Mouse (Mus musculus) embryonic facial prominence, embryonic 12.5 days (tissue): ENCODE results near the gene Rbm33. TPM values are rescaled to one million over a fixed set of nuclear protein-coding genes. Genes with fewer than 3 reads are reported as not detected.

Experiments used
- ATAC-seq: fragments of 200-750 bp; cut with Nextera tagmentation; 2 replicates; pipeline ENCODE4 v1.8.0; 2017; ENCODE audit not compliant: insufficient number of reproducible peaks, insufficient read depth, low FRiP score, low TSS enrichment
- H3K27ac ChIP-seq: fragments of 300-500 bp; sonication (generic); 2 replicates; pipeline ENCODE4 v1.5.1; 2016; ENCODE audit warnings: mild to moderate bottlenecking
- H3K27me3 ChIP-seq: fragments of 300-500 bp; sonication (generic); 2 replicates; pipeline ENCODE4 v1.6.1; 2016; ENCODE audit warnings: mild to moderate bottlenecking, moderate library complexity
- H3K36me3 ChIP-seq: fragments of 300-500 bp; sonication (generic); 2 replicates; pipeline ENCODE4 v1.6.1; 2016; ENCODE audit warnings: mild to moderate bottlenecking
- H3K4me1 ChIP-seq: fragments of 300-500 bp; sonication (generic); 2 replicates; pipeline ENCODE4 v1.6.1; 2016
- H3K4me2 ChIP-seq: fragments of 300-500 bp; sonication (generic); replicated peaks from 2 replicates; pipeline ENCODE4 v1.6.1; 2016; ENCODE audit warnings: mild to moderate bottlenecking, moderate library complexity
- H3K4me3 ChIP-seq: fragments of 300-500 bp; sonication (generic); 2 replicates; pipeline ENCODE4 v1.5.1; 2016; ENCODE audit warnings: mild to moderate bottlenecking
- H3K9ac ChIP-seq: fragments of 300-500 bp; sonication (generic); 2 replicates; pipeline ENCODE4 v1.6.1; 2016; ENCODE audit warnings: mild to moderate bottlenecking, moderate library complexity
- H3K9me3 ChIP-seq: fragments of 300-500 bp; sonication (generic); 2 replicates; pipeline ENCODE4 v1.6.1; 2016; ENCODE audit warnings: mild to moderate bottlenecking, moderate library complexity
- WGBS: fragments of 180-500 bp; shearing (Covaris S2); methylation state at CpG from one replicate; pipeline ENCODE4 v1.1.7; 2016; 5-methylcytosine and 5-hydroxymethylcytosine counted together
- polyA plus RNA-seq: library from polyadenylated mRNA; unstranded; fragments of >200 nt; fragmentation: Nextera tagmentation; extraction: Ambion mirVana; gene quantifications from 2 replicates; pipeline ENCODE4 v1.2.1, GENCODE M21; 2016

Gene Rbm33
- polyA plus RNA-seq, 1 experiment from 2014 or later, result 17.6 TPM

DNA sequence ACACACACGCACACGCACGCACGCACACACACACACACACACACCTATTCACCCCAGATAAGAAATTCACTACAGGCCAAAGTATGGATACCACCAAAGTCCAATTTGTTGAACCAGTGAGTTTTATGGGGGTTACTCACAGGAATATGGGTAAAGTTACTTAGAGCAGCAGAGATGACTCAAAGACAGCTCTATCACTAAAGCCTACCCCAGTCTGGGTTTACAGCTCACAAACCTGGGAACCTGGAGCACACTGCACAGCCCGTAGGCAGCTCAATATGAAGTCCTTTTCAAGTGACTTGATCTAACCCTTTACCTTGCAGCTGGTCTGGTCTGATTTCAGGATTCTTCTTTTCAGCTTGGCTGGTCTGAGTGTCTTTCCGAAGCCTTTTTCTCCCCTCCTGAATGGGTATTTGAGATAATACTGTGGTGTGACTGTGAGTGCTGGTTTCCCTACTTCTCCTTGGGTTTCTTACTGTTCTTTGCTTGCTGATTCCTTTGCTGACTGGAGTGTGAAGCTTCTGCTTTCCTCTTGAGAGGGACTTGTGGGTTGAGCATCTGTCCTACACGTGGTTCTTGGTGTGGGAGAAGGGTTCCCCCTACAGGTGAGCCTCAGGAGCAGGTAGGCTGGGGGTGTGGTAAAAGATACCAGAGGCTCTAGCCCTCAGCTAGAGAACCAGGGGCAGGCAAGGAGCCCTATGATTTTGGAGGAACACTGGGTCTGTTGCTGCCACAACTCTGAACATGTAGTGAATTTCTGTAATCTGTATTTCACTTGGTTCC is 12.3 kb downstream of the Rbm33 start:
- no peak for ATAC-seq
- 77% methylated on average over 7 of the region's 7 CpGs for WGBS

DNA sequence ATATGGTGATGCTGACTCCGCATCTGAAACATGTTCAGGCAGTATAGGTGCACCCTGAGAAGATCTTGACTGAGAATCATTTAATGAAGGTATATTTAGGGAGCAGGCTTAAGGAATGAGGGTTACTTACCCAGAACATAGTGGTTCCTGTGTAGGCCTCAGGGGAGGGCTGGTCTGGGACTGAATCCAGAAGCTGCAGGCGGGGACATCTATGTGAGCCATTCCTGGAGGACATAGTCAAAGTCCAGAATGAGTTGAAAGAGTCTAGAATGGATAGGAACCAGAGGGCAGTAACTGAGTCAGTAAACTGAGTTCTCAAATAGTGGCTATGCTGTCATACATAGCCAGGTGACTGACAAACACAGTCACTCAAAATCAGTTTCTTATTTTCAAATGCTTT is 16.8 kb downstream of the Rbm33 start:
- no peak for ATAC-seq
- no peaks in the 10 kb centered on the region for H3K4me1 ChIP-seq
- no peak overlapping the region for H3K27ac ChIP-seq
- peaks cover 49% of the 10 kb centered on the region for H3K36me3 ChIP-seq
- no peak overlapping the region for H3K9ac ChIP-seq
- no peak overlapping the region for H3K4me2 ChIP-seq
- H3K27me3 ChIP-seq, result no peaks in the 10 kb centered on the region
- no peaks in the 10 kb centered on the region for H3K9me3 ChIP-seq
- WGBS, result 97% methylated on average over 2 of the region's 2 CpGs
- H3K4me3 ChIP-seq, result no peak overlapping the region

More for the DNA sequence above, 12.3 kb downstream of the Rbm33 start:
- no peak overlapping the region for H3K27ac ChIP-seq
- H3K9me3 ChIP-seq, result no peaks in the 10 kb centered on the region
- H3K4me1 ChIP-seq, result peaks cover 3% of the 10 kb centered on the region; the same call in 1 of the 2 replicates
- H3K27me3 ChIP-seq, result no peaks in the 10 kb centered on the region
- peaks cover 21% of the 10 kb centered on the region for H3K36me3 ChIP-seq
- no peak overlapping the region for H3K9ac ChIP-seq
- H3K4me3 ChIP-seq, result no peak overlapping the region
- no peak overlapping the region for H3K4me2 ChIP-seq

DNA sequence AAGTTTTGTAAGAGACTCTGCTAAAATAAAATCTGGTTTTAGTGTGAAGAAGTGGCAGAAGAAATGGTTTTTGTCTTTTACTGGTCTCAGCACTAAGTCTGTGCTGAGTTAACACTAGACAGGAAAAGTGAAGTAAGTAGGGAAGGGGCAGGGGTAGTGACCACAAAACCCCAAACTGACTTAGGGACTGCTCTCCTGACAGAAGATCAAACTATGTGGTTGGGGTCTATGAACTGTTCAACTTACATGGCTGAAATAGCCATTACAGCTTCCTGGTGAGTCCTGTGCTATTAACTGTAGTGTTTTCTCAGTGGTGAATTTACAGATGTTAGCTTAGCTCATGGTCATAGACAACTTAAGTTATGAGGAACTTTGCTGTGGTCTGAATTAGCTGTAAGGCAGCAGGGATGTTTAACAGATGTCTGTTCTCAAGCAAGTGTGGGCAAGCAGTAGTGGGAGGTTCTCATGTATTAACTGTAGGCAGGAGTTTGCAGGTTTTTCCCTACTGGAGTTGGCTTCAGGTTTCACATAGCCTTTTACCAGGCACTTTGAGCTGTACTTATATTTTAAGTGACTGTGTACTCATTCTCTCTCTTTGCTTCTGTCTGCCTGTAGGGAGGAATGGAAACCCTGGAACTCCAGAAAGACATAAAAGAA is 35.1 kb downstream of the Rbm33 start:
- H3K4me2 ChIP-seq, result no peak overlapping the region
- H3K9me3 ChIP-seq, result peaks cover 5% of the 10 kb centered on the region; the same call in 1 of the 2 replicates
- no peaks in the 10 kb centered on the region for H3K27me3 ChIP-seq
- H3K27ac ChIP-seq, result no peak overlapping the region
- H3K9ac ChIP-seq, result no peak overlapping the region
- no peak overlapping the region for H3K4me3 ChIP-seq
- peaks cover 41% of the 10 kb centered on the region for H3K36me3 ChIP-seq
- H3K4me1 ChIP-seq, result no peaks in the 10 kb centered on the region
- ATAC-seq, result no peak

DNA sequence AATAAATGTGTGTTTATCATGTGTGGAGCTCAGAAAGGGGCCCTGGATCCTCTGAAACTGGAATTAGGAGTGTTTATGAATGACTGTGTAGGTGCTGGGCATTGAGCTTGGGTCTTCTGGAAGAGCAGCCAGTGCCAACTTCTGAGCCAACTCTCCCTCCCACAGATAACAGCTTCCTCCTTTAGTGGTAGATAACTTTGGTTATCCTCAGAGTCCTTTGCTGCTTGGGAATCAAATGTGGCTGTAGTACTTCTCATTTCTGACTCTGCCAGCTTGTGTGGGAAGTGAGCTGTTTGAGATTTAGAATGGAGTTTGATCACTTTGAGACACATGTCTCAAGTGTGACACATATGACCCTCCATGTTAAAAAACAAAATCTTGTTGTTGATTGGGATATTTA is 38.7 kb downstream of the Rbm33 start:
- Histone ChIP-seq H3K4me3 (no peak overlapping the region), H3K36me3 (peaks cover 57% of the 10 kb centered on the region), H3K4me1 (no peaks in the 10 kb centered on the region), H3K27me3 (no peaks in the 10 kb centered on the region), H3K27ac (no peak overlapping the region), H3K9me3 (no peaks in the 10 kb centered on the region), H3K9ac (no peak overlapping the region), H3K4me2 (no peak overlapping the region)
- ATAC-seq, result no peak

DNA sequence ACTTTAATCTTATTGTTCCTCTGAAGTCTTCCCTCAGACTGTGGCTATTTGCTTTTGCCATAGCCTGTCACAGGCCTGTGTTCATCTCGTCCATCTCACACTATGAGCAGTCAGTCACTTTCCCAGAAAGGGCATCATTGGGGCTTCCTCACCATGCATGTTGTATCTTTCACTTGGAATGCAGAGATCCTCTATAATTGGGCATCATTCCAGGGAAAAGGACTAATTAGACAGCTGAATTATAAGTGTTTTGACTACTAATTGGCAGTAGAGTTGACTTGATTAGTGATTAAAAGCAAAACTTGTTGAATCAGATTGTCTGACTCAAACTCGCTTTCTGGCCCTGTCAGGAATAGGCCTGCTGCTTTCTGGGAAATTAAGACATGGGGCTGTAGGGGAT is 43.8 kb downstream of the Rbm33 start:
- no peak overlapping the region for H3K27ac ChIP-seq
- no peak overlapping the region for H3K4me2 ChIP-seq
- no peak overlapping the region for H3K4me3 ChIP-seq
- no peaks in the 10 kb centered on the region for H3K4me1 ChIP-seq
- H3K9ac ChIP-seq, result no peak overlapping the region
- WGBS, result 81% methylated on average over 2 of the region's 2 CpGs
- no peak for ATAC-seq
- peaks cover 76% of the 10 kb centered on the region for H3K36me3 ChIP-seq
- H3K27me3 ChIP-seq, result no peaks in the 10 kb centered on the region
- H3K9me3 ChIP-seq, result no peaks in the 10 kb centered on the region

DNA sequence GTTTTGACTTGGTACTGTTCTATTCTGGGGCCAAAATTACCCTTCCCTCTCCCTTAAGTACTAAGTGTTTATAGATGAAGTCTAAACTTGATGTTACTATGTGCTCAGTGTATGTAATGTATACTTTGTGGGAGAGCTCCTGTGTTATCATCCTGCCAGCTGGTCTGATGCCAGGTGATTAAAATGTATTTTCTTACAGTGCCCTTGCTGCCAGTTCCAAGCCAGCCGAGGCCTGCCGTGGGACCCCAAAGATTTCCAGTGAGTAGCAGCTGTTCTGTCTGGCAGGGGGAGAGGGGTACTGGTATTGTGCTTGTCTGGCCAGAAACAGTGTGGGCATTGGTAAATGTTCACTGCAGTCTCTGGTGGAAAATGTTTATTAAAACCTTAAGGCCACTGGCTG is 51.1 kb downstream of the Rbm33 start:
- no peaks in the 10 kb centered on the region for H3K4me1 ChIP-seq
- H3K9me3 ChIP-seq, result no peaks in the 10 kb centered on the region
- no peaks in the 10 kb centered on the region for H3K27me3 ChIP-seq
- peaks cover 52% of the 10 kb centered on the region for H3K36me3 ChIP-seq
- no peak overlapping the region for H3K9ac ChIP-seq
- ATAC-seq, result no peak
- 88% methylated on average over 2 of the region's 2 CpGs for WGBS
- no peak overlapping the region for H3K27ac ChIP-seq
- H3K4me2 ChIP-seq, result no peak overlapping the region
- no peak overlapping the region for H3K4me3 ChIP-seq

DNA sequence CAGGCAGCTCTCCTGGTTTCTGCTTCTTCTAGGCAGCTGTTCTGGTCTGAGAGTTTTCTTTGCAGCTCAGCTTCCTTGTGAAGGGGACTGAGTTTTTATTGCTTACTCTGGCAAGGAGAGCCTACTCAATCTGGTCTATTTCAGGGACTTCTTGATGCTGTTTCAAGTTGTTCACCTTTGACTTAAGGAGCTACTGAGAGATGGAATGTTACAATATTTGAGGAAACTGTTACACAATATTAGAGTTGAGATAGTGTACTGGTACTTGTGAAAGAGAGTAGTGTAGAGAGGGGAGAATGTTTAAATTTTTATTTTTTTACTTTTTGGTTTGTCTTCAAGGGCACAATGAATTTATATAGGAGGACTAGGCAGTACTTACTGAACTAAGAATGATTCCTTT is 53.9 kb downstream of the Rbm33 start:
- Histone ChIP-seq H3K9me3 (no peaks in the 10 kb centered on the region), H3K9ac (no peak overlapping the region), H3K4me3 (no peak overlapping the region), H3K27me3 (no peaks in the 10 kb centered on the region), H3K36me3 (peaks cover 31% of the 10 kb centered on the region), H3K27ac (no peak overlapping the region), H3K4me2 (no peak overlapping the region), H3K4me1 (no peaks in the 10 kb centered on the region)
- no peak for ATAC-seq

DNA sequence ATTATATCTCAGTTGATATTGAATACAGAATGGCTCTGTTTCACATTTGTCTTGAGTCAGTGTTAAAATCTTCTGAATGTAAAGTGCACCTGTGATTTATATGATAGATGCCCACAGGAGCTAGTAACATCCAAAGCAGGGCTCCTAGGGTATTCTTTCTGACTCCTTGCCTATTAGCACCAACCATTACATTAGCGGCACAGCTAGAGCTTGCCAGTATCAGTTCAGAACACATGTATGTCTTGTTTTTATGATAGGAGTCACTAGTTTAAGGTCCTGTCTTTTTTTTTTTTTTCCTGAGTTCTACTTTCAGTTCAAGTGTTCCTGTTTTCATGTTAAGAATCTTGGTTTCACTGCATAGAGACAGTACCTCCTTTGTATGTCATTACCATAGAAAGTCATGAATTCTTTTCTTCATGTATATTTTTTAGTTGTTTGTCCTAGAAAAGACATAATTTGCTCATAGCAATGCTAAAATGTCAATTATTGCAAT is 55.3 kb downstream of the Rbm33 start:
- no peaks in the 10 kb centered on the region for H3K9me3 ChIP-seq
- no peak overlapping the region for H3K27ac ChIP-seq
- 95% methylated on average over 1 of the region's 1 CpGs for WGBS
- H3K4me3 ChIP-seq, result no peak overlapping the region
- H3K36me3 ChIP-seq, result peaks cover 27% of the 10 kb centered on the region
- H3K4me1 ChIP-seq, result no peaks in the 10 kb centered on the region
- no peak overlapping the region for H3K9ac ChIP-seq
- H3K4me2 ChIP-seq, result no peak overlapping the region
- no peak for ATAC-seq
- H3K27me3 ChIP-seq, result no peaks in the 10 kb centered on the region

DNA sequence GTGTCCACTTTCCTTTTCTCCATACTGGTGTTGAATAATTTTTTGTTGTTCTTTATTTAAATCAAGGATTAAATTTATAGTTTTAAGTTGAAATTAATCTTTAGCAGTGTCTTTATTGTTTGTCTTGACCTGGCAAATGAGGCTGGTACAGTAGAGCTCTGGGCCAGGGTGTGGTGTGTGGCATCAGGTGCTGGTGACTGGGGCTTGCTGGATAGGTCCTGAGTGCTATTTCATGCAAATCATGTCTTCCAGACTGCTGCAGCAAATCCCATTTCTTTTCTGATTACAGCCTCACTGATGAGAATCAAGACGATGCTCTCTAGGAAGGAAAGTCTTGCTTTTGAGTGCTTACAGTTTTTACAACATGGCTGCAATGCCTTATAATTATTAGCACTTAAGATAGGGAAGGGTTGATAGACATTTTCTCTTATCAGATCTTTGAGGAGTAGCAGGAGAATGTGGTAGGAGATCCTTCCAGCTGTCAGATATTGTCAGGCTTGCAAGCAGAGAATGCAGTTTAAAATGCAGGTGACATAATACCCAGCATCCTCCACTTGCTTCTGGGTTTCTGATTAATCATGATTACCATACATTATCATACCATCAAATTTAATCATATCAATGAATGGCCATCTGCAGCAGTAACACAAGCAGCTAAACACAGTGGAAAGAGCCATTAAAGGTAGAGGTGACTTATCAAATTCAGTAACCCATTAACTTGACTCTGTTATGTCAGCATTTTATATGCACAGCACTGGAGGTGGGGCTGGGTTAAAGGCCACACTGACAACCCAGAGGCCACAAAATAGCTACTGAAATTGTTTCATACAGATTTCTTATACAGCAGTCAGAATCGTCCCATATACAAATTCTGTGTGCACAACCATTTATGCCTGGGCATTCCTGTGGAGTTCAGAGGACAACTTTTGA is 56.8 kb downstream of the Rbm33 start:
- H3K27ac ChIP-seq, result no peak overlapping the region
- WGBS, result 89% methylated on average over 2 of the region's 2 CpGs
- no peaks in the 10 kb centered on the region for H3K4me1 ChIP-seq
- H3K36me3 ChIP-seq, result peaks cover 26% of the 10 kb centered on the region
- no peaks in the 10 kb centered on the region for H3K27me3 ChIP-seq
- H3K4me3 ChIP-seq, result no peak overlapping the region
- no peak overlapping the region for H3K4me2 ChIP-seq
- no peak for ATAC-seq
- no peaks in the 10 kb centered on the region for H3K9me3 ChIP-seq
- H3K9ac ChIP-seq, result no peak overlapping the region

DNA sequence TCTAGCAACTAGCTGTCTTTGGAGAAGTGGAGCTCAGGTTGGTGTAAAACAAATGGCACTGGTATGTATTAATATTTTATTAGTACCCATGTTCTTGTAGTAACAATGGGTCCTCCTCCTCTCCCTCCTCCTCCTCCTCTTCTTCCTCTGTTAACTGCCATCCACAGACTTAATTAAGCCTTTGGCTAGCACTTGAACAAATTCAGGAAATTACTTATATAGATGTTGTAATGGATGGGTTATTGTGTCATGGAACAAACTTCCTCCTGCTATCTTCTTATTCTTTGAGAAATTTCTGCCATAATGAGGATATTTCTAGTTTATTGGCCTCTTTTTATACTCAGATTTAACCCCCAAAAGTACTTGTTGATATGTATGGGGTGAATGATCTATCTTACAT is 60.4 kb downstream of the Rbm33 start:
- Histone ChIP-seq H3K4me3 (no peak overlapping the region), H3K27ac (no peak overlapping the region), H3K36me3 (peaks cover 38% of the 10 kb centered on the region), H3K27me3 (no peaks in the 10 kb centered on the region), H3K9me3 (no peaks in the 10 kb centered on the region), H3K4me1 (no peaks in the 10 kb centered on the region), H3K9ac (no peak overlapping the region), H3K4me2 (no peak overlapping the region)
- ATAC-seq, result no peak

DNA sequence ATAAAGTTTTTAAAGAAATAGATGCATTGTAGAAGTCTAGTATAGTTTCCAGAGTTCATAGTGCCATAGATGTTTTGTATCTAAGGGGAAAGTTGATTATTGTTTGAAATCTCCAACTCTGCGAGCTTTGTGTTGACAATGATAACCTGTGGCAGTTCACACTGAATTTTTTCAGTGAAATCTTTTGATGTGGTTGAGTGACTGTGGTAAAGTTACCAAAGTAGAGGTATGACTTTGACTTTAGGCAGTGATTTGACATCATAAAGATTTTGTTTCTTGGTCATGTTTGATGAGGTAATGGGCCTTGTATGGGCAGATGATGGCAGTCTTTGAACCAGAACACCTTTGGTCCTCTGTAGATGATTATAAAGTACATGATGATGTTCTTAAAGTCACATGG is 65.4 kb downstream of the Rbm33 start:
- H3K4me1 ChIP-seq, result no peaks in the 10 kb centered on the region
- H3K9ac ChIP-seq, result no peak overlapping the region
- no peak overlapping the region for H3K4me2 ChIP-seq
- H3K36me3 ChIP-seq, result peaks cover 40% of the 10 kb centered on the region
- no peaks in the 10 kb centered on the region for H3K9me3 ChIP-seq
- WGBS, result 82% methylated on average over 1 of the region's 1 CpGs
- H3K27me3 ChIP-seq, result no peaks in the 10 kb centered on the region
- H3K4me3 ChIP-seq, result no peak overlapping the region
- no peak for ATAC-seq
- no peak overlapping the region for H3K27ac ChIP-seq
